Mouse (Mus musculus): ENCODE data around the gene Pdcd11.

Gene Pdcd11

GRCm38 (mm10) chr19:47167617-47168214, 77.1 kb downstream of the Pdcd11 start:
- DNase-seq (ENCODE audit: low read depth in 2 of 2, low spot score in 2 of 2) = no peak

DNA sequence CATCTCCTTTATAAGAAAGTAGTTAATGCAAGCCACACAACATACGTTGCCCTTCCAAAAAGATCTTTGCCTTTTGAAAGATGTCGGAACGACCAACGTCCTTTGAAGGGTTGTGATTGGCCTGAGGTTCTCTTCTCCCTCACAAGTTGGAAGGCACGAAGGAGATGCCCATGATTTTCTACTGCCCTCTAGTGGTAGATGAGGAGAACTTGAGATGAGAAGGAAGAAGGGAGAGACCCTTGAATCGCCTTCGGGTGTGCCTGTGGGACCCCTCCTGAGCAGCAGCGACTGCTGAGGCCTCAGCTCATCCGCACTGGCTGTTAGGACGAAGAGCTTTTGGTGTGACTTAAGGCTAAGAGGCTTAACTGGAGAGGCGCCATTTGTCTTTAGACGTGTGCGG, 77.7 kb downstream of the Pdcd11 start:
- DNase-seq (ENCODE audit: low read depth in 2 of 2, low spot score in 2 of 2) = peak; percentile 19 to 31

GRCm38 (mm10) chr19:47168793-47169412, 78.3 kb downstream of the Pdcd11 start:
- peak; percentile 58 to 77 for DNase-seq (ENCODE audit: low read depth in 2 of 2, low spot score in 2 of 2)

- DNase-seq (ENCODE audit: low read depth in 2 of 2, low spot score in 2 of 2) = no peak
Measured at GRCm38 (mm10) chr19:47174515-47174914, 83.9 kb downstream of the Pdcd11 start.

GRCm38 (mm10) chr19:47175472-47175871, 84.9 kb downstream of the Pdcd11 start:
- no peak for DNase-seq (ENCODE audit: low read depth in 2 of 2, low spot score in 2 of 2)

GRCm38 (mm10) chr19:47176916-47177505, 86.4 kb downstream of the Pdcd11 start:
- no peak for DNase-seq (ENCODE audit: low read depth in 2 of 2, low spot score in 2 of 2)

- DNase-seq (ENCODE audit: low read depth in 2 of 2, low spot score in 2 of 2) = no peak
Measured at GRCm38 (mm10) chr19:47178001-47178400, 87.4 kb downstream of the Pdcd11 start.

DNA sequence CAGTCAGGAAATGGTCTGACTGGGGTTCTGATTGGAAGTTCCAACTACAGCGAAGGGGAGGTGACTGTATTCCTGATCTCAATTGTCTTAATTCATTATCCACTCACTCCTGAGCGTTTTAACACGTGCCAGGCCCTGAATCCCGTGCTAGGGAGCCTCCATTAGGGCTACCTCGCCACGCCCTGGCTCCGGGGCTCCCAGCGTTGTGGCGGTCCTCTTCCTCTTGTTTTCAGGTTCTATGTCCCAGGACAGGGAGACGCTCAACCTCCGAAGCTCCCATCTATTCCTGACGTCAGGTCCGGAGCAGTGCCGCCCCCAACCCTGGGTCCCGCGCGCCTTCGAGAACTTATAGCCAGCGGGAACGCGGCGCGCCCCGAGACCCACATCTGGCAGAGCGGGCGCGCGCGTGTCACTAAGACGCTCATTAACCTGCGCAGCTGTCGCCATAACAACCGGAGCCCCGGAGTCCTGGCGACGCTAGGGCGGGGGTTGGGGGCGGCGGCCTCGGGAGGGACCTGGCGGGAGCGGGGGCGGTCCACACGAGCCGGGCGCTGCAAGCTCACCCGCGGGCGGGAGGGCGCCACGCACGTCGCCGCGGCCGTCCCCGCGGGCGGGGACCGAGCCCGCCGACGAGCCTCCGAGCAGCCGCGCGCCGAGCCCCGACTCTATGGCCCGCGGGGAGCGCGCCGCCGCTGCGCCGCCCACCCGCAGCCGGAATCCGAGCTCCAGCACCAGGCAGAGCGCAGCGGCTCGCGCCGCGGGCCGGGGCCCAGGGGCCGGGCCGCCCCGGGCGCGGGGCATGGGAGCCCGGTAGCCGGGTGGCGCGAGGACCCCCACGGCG, 88.1 kb downstream of the Pdcd11 start, which contains the start of gene Neurl1a:
Neurl1a (plus strand) TSS at position 390 of the 841 bp plus-strand sequence.
- DNase-seq (ENCODE audit: low read depth in 2 of 2, low spot score in 2 of 2) = no peak

DNA sequence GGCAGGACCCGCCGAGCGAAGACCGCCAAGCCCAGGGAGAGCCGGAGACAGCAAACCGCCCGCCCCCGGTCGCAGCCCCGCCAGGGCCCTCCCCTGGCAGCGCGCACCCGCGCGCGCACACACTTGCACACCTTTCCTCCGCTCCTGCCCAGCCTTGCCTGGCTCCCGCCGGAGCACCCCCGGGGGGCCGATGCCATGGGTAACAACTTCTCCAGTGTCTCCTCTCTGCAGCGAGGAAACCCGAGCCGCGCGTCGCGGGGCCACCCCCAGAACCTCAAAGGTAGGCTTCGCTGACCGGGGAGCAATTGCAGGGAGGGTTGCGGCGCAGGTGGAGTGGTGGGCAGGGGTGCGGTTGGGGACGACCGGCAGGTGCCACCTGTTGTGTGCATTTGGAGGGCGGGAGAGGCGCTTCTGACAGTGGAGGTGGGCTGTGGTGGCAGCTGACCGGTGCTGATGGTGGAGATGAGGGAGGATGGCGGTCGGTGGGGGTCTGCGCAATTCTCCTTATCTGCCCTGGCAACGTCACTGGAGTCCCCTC, 88.8 kb downstream of the Pdcd11 start:
- no peak for DNase-seq (ENCODE audit: low read depth in 2 of 2, low spot score in 2 of 2)

- DNase-seq (ENCODE audit: low read depth in 2 of 2, low spot score in 2 of 2) = no peak
Measured at GRCm38 (mm10) chr19:47180011-47180410, 89.4 kb downstream of the Pdcd11 start.
